Mouse (Mus musculus) erythroid progenitor cell, adult 5-6 weeks (primary cell): ENCODE results near the gene Rnf144b. TPM values are rescaled to one million over a fixed set of nuclear protein-coding genes. Genes with fewer than 3 reads are reported as not detected.

Experiments
- ATAC-seq: replicated peaks from 2 replicates; pipeline ENCODE4 v1.8.0; 2016; ENCODE audit warnings: moderate number of reproducible peaks, mild to moderate bottlenecking, moderate TSS enrichment, inconsistent platforms; ENCODE audit not compliant: poor library complexity, low FRiP score, severe bottlenecking
- total RNA-seq, 2 experiments: library from RNA; stranded (forward) in 1 of 2; stranded (reverse) in 1 of 2; fragments of 150-400 nt in 1 of 2; fragments of 186-747, 209-891 nt in 1 of 2; gene quantifications; 2 replicates each; pipeline versions ENCODE4 v1.2.3 to v1.2.4; 2015 to 2017; ENCODE audit warnings: low replicate concordance in 2 of 2

The Rnf144b gene
- total RNA-seq, 2 experiments from 2014 or later: 0.84 to 1.1 TPM

DNA sequence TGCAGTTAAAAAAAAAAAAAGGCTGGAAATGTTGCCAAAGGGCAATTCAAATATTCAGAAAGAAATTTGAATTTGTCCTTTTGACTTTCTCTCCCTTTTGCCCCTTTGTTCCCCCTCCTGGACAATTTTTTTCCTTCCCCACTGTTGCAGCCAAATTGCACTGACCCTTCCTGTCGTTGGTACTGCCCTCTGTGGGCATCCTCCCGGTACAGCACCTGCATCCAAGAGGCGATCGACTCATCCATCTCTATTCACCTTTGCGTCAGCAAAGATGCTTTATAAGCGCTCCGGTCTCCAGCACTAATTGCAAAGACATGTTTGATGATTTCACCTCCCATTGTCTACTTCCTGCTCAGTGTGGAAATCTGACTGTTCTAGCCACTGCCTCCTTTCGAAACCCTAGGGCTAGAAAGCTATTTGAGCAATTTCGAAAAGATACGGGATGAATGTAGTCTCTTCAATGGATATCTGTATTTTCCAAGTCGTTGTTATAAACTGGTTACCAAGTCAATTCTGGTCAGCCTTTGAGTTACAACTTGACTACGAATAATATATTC lies 1.0 kb upstream of the Rnf144b start:
- 0 out of 2 replicates have a peak, but pooled peaks have one; percentile 59 for ATAC-seq

DNA sequence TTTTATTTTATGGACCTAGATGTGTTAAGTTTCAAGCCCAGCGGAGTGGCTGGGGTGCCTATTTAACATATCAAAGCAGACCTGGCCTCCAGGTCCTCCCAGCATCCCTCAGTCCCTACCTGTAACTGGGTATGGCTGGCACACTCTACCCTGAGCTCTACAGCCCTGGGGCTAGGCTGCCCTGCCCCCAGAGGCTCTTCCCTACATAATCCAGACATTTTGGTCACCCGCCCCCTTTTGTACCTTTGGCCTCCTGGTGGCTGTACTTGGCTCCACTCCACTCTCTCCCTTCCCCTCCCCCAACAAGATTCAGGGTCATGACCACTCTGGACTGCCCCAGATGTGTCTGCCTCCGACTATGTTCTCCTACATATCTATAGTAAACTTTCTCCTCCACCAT lies 2.0 kb downstream of the Rnf144b start:
- ATAC-seq: no peak

DNA sequence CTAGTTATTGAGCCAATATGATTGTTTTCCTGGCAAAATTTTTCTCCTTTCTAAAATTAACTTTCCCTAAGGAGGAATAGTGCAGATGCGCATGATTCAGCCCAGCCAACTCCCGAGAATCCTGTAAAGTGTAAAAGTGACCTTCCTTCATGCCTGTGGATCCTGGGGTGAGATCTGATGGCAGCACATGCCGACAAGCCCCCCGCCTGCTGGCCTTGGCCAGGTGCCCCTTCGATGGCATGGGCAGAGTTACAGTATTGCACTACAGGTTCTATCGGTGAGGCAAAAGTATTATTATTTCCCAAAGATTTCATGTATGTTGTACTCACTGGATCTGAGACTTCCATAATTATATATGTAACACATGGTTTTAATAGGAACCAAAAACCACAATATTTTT lies 2.5 kb downstream of the Rnf144b start:
- ATAC-seq: no peak

DNA sequence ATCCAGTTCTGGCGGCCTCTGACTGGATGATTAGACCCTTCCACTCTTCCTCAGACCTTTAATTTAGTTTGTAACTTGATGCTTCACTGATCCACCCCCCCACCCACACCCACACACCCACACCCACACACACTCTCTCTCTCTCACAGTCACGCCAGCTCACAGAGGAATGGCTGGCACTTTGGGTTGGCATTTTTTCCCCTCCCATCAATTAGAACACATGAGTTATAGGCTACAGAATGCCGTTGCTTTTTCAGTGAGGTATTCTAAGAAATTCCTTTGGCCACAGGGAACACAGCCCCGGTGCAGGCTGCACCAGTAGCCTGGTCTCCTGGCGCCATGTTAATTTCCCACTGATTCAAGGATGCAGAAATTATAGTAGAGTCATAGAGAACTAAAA lies 3.1 kb downstream of the Rnf144b start:
- ATAC-seq: no peak

DNA sequence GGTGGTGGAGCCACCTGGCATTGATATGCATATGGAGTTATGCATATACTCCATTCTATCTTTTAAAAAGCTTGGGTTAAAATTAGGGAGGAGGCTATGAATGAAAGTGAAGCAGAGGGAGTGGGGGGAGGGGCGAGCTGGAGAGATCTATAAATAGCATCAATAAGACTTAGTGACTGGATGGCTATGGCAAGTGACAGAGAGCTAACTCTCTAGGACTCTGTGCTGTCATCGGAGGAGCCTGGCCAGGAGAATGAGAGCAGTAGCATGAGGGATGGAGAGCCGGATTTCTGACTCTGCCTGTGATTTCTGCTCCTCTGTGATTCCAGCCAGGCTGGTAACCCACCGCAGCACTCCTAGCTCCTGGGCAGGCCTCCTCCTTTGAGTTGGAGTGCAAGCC lies 6.6 kb downstream of the Rnf144b start:
- ATAC-seq: no peak

DNA sequence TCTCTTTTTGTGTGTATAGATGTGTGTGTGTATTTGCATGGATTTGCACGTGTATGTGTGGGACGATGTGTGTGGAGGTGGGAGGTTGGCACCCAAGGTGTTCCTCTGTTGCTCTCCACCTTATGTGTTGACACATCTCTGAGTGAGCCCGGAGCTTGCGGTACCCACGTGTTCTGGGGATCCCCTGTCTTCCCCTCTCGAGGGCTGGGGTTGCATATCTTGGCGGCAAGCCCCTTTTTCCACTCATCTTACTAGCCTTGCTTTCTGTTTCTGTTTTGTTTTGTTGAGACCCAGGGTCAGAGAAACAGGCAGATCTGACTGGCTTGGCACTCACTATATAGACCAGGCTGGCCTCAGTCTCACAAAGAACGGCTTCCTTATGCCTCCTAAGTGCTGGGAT lies 10.6 kb downstream of the Rnf144b start:
- 0 out of 2 replicates have a peak, but pooled peaks have one; percentile 30 for ATAC-seq

DNA sequence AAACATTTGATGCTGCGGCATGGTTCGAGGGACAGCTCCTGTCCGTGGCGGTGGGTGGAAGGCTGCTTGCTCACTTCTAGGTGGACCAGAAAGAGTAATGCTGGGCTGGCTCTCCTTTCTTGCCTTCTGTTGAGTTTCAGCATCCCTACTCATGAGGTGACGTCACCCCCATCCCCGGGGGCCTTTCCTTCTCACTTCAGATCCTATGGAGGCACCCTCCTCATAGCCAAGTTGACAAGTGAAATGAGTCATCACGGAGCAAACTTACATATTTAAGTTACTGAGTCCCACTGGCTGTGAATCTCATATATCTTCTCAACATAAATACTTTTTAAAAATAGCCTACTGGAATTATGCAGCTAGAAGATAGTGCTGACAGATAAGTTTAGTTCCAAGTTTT lies 12.4 kb downstream of the Rnf144b start:
- no peak for ATAC-seq

DNA sequence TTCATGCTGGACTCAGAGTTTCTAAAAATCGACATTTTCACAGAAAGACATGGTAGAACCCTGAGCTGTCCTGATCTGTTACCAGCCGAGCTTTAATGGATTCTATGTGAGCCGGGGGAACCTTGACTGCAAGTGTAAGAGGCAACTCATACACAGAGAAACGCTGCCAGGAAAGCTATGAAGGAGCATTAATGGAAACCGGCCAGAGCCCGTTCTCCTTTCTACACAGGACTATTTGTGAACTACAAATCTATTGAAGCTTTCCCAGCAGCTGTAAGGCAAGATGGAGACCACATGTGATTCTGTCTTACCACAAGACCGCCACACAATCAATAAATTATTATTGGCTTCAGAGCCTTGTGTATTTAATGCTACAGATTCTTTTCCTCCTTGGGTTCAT lies 13.3 kb downstream of the Rnf144b start:
- ATAC-seq: no peak

DNA sequence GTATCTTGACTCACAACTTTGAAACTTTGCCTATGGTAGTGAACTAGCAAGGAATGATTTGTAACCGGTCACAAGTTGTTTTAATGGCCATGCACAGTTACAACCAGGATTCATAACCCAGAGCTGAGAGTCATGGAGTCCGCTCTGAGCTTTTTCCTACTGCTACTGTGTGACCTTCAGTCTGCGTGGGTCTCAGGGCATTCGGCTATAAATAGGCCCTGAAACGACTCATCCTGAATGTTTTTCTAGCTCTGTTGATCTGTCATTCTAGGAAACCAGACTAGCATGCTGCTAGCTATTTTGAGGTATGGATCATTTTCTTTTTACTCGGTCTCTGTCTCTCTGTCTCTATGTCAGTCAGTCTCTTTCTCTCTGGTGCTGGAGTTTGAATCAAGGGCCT lies 20.3 kb downstream of the Rnf144b start:
- ATAC-seq: no peak

DNA sequence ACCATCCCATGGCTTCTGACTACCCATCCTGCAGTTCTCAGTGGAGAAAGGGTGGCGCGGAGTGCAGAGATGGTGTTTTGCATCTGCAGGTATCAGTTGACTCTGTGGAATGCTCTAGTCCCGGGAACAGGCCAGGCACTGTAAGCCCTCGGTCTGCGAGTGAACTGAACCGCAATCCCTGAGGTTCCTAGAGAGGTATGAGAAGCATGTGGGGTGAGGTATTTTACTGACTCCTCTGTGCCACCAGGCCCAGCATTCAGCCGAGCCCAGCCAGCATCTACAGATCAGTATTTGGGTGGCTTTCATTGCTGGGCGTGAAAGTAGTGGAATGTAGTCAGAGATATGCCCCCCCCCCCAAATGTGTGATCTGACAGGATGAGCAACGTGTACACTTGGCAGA lies 23.5 kb downstream of the Rnf144b start:
- no peak for ATAC-seq

DNA sequence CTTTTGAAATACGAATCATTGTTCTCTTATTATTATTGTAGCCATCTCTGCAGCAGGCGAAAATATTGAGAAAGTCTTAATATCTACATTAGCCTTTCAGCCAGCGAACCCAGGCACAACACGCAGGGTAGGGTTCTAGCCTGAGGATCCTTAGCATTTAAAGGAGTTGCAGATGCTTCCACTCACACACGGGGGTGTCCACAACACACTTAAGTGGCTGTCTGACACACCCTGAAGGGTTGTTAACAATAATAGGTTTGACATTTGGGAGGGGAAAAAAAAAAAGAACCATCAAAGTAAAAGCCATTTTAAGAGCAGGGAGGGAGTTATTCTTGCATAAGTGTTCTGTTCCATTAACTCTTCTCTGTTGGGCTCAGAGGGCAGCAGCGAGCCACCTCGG lies 23.9 kb downstream of the Rnf144b start:
- no peak for ATAC-seq

DNA sequence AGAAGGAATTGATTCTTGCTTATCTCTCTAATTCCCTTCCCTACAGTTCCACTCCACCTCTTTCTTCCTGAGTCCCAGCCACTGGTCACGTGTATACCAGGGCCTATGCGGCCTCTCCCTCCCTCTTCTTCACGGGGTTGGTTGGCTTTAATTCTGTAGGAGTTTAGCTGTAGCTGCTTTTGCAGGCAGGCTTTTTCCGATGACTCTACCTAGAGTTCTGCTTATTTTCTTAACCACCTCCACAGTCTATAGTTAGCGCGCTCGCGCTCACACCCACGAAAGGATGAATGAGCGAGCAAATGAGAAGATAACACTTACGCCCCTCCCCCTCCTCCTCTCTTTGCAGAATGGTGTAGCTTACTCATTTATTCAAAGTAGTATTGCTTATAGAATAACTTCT lies 26.1 kb downstream of the Rnf144b start:
- no peak for ATAC-seq

DNA sequence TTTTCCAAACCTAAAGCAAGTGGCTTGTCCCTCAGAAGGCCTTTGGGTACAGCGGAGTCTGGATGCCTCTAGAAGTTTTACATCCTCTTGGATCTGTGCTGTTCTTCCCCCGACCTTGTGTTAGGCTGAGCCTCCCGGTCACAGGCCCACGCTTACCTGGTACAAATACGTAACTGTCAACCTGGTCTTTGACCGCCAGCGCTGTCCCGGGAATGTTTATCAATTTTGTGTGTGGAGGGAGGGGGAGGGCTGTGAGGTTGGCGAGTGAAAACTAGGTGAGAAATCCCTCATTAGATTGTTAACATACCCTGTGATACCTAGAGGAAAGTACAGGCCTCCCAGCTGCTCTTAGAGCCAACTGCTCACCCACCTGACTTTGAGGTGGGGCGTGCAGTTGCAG lies 27.5 kb downstream of the Rnf144b start:
- ATAC-seq: no peak

DNA sequence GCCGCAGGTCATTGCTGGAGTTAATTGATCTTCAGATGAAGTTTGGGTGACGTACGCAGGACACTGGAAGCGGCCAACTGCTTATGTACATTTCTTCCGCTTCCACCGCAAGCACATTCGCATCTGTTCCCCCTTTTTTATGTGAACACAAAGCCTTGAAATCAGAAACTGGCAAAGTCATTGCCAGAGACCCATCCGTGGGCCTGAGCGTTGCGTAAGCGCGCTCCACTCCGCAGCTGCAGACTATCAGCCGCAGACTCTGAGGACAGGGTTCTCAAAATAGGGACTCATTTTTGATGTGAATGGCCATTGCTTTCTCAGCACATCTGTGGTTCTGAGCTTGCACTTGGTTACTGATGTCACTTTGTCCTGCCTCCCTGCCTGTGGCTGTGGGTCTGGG lies 28.6 kb downstream of the Rnf144b start:
- ATAC-seq: no peak

DNA sequence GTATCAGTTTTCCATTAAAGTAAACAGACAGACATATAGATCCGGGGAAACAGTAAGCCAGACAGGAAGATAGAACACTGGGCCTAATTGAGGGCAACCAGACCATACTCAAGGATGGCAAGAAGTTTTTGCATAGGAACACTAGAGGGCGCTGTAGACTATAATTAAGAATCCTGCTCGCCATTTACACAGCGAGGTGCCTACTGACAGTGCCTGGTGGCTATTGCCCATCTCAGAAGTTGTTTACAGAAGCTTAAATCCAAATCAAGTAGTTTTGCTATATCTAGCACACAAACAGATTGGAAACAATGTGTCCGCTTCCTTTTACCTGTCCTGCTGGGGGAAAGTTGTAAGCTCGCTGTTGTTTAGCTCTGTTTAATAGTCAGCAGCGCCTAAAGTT lies 29.9 kb downstream of the Rnf144b start:
- peak; percentile 78 for ATAC-seq

DNA sequence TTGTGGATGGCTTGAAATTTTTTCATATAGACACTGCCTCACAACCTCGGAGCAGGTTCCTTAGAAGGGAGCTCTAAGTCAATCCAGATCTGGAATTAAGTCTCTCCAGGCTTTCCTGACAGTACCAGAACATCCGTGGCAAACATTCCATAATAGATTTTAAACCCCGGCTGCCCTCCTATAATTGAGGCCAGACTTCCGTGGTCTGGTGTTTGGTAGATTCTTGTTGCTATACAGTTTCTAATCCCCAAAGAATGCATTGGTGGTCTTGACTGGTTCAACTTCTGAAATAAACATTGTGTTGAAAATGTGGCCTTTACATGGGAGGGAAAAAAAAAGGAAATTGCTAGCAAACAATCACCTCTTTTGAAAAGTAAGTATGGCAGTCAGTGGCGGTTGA lies 30.8 kb downstream of the Rnf144b start:
- ATAC-seq: no peak

DNA sequence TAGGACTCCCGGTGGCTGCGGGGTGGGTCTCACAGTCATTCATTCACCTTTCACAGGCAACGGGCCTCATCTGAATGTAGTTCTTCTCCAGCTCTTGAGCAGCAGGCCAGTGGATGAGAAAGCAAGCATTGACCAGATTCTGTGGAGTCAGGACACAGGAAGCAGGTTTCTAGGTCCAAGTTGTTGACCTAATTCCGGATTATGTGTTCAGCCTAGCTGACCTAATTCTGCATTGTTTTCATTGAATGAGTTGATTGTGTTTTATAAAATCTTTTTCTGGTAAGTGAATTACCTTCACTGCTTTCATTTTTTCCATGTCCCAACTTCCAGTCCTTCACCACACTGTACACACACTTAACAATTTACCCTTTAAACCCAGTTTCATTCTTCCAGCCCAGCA lies 32.4 kb downstream of the Rnf144b start:
- ATAC-seq: no peak

DNA sequence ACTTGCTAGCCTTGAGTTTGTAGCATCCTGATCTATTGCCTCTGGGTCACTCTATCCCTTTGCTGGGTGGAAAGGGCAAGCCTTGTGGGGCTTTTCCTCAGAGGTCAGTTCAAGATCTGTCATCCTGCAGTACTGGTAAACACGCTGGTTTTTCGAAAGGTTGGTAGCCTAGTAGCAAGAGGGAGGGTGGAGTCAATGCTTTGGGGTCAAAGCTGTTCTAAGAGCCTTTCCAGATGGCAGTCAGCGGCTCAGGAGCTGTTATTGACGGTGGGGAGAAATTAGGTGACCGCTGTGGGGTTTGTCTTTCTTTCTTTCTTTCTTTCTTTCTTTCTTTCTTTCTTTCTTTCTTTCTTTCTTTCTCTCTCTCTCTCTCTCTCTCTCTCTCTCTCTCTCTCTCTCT lies 34.4 kb downstream of the Rnf144b start:
- no peak for ATAC-seq

DNA sequence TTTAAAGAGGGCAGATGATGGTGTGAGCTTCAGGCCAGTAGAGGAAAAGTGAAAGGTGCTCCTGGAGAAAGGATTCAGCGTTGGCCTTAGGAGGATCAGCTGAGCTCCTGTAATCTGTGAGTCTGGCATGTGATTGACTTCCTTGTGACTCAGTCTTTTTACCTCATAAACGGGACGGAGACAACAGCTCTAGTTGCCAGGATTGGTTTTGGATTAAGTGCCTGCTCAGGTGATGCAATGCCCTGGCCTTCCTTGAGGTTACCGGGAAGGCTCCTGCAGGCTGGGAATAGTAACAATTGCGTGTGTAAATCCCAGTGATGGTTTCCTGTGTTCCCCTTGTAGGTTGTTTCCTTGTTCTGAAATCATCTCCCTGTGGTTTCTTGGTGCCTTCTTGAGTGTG lies 39.5 kb downstream of the Rnf144b start:
- ATAC-seq: no peak

DNA sequence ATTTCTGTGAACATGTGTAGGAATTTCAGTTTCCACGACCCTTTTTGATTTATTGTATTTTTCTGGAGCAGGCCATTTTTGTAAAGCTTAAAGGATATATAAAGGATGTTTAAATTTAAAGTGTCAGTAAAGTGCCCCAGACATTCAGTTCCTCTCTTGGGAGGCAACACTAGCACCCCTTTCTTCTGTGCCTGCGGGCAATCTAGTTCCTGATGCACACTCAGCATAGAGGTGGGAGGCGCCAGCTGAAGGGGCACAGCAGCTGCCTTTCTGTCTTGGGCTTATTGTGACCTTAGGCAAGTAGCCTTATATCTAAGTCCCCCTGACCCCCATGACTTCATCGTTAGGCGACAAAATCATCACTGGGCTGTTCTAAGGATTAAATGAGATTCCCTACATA lies 42.3 kb downstream of the Rnf144b start:
- ATAC-seq: no peak

DNA sequence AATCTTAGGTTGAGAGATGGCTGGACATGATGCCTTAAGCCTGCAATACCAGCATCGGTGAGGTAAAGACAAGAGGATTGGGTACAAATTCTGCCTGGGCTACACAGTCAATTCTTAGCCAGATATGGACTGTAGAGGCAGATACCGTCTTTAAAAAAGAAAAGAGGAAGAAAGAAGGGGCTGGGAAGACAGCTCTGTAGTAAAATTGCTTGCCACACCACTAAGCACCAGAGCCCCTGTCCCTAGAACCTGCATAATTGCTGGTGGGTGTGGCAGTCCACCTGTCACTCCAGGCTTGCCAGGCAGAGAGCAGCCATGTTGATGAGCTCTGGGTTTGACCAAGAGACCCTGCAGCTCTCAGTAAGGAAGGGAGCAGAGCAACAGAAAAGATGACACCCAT lies 42.8 kb downstream of the Rnf144b start:
- ATAC-seq: no peak

DNA sequence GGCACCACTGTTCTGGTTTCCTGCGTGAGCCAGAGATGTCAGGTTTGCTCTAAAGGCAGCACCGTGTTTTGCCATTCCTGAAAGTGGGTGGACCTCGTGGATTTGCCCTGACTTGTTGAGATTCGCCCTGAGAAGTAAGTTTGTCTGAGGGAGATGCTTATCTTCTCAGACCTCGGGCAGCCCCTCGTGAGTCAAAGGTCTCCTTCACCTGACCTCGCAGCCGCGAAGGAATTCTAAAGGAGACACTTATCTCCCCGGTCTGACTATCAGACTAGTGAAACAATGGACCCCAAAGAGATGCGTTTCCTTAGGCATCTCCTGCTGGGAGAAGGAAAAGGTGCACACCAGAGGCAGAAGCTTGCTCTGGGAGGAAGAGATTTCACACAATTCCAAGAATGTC lies 46.0 kb downstream of the Rnf144b start:
- no peak for ATAC-seq

DNA sequence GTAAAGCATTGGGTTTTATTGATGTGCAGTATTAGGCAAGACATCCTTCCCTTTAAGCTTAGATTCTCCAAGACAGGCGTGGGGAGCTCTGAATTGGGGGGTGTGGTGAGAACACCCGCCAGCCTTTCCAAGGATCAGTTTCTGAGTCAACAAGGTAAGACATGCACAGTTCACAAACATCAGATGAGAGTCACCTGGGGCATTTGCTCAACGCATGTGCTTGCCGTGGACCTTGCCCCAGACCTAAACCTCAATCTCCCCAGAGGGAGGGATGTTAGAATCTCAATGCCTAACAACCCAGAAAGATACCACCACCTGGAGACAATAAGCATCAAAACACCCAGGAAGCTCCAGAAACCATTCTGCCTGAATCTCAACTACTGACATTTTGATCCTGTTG lies 47.6 kb downstream of the Rnf144b start:
- ATAC-seq: no peak
